Mouse (Mus musculus): ENCODE results near the gene Slc6a12.

GRCm38 (mm10) chr6:121405311-121405710 lies 62.4 kb downstream of the Slc6a12 start:
- TF ChIP-seq POLR2A (IDR thresholded peaks at IDR 0.05; ENCODE audit: control insufficient read depth, extremely low read depth, insufficient read depth, low read length, poor library complexity) (no peak), CTCF (IDR thresholded peaks at IDR 0.05; ENCODE audit: borderline replicate concordance, control insufficient read depth, extremely low read depth, insufficient read depth, low read length, poor library complexity) (no peak)

Measured in thymus, adult 2 months (tissue).